Mouse (Mus musculus) kidney, adult 18-20 months (tissue): ENCODE results near the gene Prkcb.

Experiments used
- DNase-seq: peaks from one replicate; pipeline ENCODE4 v3.0.0; 2021

The Prkcb gene

DNA sequence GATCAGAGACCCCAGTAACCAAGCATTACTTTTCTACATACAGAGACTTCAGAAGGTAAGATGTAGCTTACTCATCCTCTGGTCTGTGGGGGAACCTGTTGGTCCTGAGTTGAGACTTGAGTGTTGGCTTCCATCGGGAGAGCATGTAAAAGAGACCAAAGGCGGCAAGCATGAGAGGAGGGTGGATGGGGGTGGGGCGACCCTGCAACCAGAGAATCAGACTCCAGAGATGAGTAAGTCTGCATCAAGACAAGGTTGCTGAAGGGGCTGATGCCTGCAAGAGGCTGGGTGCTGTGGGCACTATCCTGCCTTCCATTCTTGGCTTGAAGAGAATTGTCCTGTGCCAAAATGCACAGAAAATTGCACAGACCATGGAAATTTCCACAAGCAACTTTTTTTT, 83.8 kb downstream of the Prkcb start:
- no peak for DNase-seq

DNA sequence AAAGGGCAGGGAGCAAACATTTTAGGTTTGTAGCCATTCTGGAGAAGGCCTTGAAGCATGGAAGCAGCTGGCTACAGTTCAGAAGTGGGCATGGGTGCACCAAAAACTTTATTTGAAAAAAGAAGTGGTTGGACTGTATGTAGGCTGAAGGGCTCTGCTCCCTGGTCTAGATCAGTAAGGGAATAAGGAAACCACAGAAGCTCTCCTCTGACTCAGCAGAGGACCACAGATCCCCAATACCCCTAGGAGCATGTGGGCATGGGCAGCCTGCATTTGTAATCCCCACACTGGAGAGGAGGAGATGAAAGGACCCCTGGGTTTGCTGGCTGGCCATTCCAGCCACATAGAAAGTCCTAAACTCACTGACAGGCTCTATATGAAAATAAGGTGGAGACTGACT, 88.3 kb downstream of the Prkcb start:
- DNase-seq: no peak

GRCm38 (mm10) chr7:122377967-122378366, 89.4 kb downstream of the Prkcb start:
- DNase-seq: no peak

GRCm38 (mm10) chr7:122378473-122378872, 89.9 kb downstream of the Prkcb start:
- no peak for DNase-seq

GRCm38 (mm10) chr7:122379292-122379691, 90.7 kb downstream of the Prkcb start:
- DNase-seq: no peak

GRCm38 (mm10) chr7:122380336-122381130, 92.0 kb downstream of the Prkcb start:
- DNase-seq: no peak

- no peak for DNase-seq
Observed at GRCm38 (mm10) chr7:122381560-122381959, 93.0 kb downstream of the Prkcb start.

GRCm38 (mm10) chr7:122383260-122383659, 94.7 kb downstream of the Prkcb start:
- DNase-seq: no peak

- no peak for DNase-seq
Observed at GRCm38 (mm10) chr7:122384891-122385290, 96.3 kb downstream of the Prkcb start.

GRCm38 (mm10) chr7:122386567-122386966, 98.0 kb downstream of the Prkcb start:
- DNase-seq: no peak

DNA sequence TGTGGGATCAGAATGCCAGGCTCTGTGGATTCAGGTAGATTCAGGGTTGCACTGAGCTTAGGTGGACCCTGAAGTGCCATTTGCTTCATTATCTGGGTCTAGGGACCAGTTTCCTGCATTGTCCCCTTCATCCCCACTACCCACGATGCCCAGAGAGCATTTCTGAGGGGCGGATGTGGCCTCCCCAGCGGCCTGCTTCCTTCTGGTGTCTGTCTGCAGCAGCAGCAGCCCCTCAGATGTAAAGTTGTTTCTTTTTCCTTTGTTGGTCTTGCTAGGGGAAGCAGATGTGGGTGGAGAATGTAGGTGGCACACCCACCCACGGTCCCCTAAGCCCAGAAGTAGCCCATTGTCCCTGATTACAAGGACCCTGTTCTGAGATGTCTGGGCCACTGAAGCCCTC, 99.3 kb downstream of the Prkcb start:
- DNase-seq: no peak

- no peak for DNase-seq
Observed at GRCm38 (mm10) chr7:122388858-122389257, 100.3 kb downstream of the Prkcb start.

- DNase-seq: no peak
Observed at GRCm38 (mm10) chr7:122389633-122390032, 101.1 kb downstream of the Prkcb start.

- DNase-seq: no peak
Observed at GRCm38 (mm10) chr7:122390200-122390599, 101.6 kb downstream of the Prkcb start.

DNA sequence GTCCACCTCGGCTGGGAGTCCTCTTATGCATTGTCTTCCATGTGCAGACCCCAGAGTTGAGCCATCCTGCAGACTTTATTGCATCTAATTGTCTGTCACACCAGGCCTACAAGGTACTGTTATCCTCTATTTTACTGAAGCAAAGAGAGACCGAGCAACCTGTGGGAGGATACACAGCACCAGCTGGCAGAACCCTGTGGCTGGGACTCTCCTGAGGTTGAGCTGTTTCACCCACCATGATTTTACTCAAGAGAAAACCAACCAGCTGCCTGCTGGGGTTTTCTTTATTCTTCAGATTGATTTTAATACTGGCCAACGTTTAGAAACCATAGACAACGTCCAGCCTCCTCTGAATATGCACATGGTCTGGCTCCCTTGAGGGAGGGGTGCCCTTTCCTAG, 102.1 kb downstream of the Prkcb start:
- DNase-seq: no peak

DNA sequence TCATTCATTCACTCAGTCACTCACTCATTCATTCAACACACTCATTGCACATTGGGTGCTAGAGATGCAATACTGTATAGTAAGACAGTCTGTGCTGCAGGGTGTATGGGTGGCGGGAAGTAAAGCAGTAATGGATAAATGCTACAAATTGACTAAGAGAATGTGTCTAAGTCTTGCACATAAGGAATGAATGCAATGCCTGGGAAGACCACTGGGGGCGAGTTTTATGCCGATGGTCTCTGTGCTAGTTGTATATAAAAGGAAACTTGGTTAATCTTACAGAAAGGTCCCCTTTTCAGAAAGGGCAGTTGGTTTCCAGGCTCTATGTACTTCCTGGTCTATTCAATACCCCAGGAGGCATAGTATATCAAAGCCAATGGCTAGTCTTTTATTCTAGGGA, 102.8 kb downstream of the Prkcb start:
- no peak for DNase-seq

DNA sequence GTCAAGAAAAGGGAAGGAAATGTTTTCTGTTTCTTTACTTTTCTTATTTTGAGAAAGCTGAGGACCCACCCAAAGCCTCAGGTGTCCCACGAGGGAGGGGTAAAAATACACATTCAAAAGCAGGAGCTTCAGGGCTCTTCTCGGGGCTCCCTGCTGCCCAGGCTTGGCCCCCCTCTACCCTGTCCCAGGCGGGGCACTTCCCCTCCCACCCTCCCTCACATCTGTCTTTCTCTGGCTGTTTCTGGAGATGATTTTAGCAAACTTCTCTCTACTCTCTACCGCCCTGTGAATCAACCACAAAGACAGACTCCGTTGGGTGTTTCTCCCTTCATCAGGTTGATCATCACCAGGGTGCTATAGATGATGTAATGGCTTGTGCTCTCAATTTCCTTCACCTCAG, 105.4 kb downstream of the Prkcb start:
- DNase-seq: no peak

DNA sequence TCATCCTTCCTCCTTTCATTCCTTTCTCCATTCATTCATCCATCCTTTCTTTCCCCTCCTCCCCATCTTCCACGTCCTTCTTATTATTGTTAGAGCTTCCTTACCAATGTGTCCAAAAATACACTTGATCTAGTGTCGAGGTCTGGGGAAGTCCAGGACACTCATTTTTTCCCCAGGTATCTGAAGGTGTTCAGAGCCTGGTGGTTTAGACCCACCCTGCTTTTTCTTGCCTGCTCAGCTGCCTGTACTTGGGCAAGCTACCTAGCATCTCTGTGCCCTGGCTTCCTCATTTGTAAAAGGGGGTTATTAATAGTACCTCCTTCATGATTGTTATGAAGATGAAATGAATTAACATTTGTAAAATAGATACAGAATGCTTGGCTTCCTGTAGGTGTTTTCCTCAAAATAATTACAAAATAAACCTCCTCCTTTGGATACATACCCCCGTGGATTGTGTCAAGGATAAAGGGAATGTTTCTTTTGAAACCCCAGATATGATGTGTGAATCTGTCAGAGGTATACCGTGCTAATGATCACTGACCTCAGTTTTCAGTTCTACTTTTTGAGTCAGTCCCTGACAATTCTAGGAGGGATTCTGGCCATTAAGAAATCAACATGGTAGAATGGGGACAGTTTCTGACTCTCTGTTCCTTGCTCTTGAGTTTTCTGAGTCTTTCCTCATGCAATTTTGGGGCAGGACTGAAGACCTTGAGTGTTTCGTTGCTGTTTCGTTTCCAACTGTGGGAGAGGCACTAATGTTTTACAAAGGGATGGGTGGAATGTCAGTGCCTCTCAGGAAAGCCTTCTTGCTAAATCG, 106.8 kb downstream of the Prkcb start:
- no peak for DNase-seq

GRCm38 (mm10) chr7:122395976-122396315, 107.4 kb downstream of the Prkcb start:
- DNase-seq: no peak

GRCm38 (mm10) chr7:122397699-122398098, 109.1 kb downstream of the Prkcb start:
- no peak for DNase-seq

DNA sequence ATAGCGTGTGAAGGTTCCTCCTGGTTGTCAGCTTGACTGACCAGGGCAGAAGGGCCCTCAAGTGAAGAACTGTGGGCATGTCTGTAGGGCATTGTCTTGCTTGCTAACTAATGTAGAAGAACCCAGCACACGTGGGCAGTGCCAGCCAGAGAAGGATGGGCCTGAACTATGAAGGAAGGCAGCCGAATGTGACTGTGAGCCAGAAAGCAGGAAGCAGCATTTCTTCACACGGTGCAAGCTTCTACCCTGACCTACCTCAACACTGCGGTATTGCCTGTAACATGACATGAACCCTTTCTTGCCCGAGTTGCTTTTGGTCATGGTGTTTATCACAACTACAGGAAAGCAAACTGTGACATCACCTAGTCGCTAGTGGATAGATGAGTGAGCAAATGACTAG, 113.5 kb downstream of the Prkcb start:
- DNase-seq: no peak

DNA sequence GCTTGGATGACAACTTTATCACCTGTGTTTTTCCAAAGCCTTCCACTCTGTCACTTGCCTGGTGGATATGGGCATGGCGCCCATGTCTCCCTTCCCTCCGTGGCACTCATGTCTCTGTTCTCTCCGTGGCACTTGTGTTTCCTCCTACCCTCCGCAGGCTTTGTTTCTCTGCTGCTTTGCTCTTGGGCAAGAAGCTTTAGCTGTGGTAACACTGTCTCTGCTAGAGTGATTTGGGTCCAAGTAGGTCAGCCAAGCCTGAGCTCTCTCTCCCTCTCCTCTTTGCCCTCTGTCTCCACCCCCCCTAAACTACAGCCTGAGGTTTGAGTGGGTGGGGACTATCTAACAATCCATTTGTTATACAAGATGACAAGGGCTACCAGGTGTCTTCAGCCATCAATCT, 114.8 kb downstream of the Prkcb start:
- DNase-seq: no peak

GRCm38 (mm10) chr7:122404571-122405393, 116.2 kb downstream of the Prkcb start:
- DNase-seq: no peak

GRCm38 (mm10) chr7:122406625-122407024, 118.1 kb downstream of the Prkcb start:
- no peak for DNase-seq
